ENCODE assay signal across 27 mouse cellular contexts in the genomic region with DNA sequence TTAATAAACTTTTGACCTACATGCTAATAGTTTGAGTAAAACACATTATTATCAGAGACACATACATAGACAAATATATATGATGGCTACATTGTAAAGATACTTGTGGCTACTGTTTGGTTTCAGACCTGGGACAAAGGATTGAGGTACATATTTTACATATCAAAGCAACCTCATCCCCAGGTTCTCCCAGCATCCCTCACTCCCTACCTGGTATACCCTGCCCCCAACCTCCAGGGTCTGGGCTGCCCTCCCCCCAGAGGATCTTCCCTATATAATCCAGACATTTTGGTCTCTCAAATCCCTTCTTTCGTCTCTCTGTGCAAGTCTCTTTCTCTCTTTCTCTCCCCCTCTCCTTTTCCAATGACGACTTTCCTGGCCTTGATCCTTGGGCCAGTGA. TPM values are rescaled to one million over a fixed set of nuclear protein-coding genes. Genes with fewer than 3 reads are reported as not detected.
"Had no signal": no experiment of that assay in that cellular context is flagged by ENCODE, and none has a peak within 500 bp of the region (broad histone marks: within the 10 kb centered on the region; RNA-seq: fewer than 3 reads in every experiment).

No protein-coding gene starts in this region.

- H3K4me2 ChIP-seq: heart, embryonic 12.5 days; hindbrain, embryonic 12.5 days; hindbrain, embryonic 14.5 days; limb, embryonic 13.5 days; limb, embryonic 15.5 days; liver, embryonic 11.5 days had no signal

- H3K9me3 ChIP-seq: heart, embryonic 10.5 days; heart, embryonic 12.5 days; hindbrain, embryonic 10.5 days; hindbrain, embryonic 12.5 days; limb, embryonic 13.5 days; limb, embryonic 15.5 days had no signal

- DNase-seq: gastrocnemius, postnatal 14 days; gastrocnemius, postnatal 36 days; heart, adult 11 months; heart, postnatal 10 days; heart, postnatal 4 days; kidney, adult 11 months; kidney, postnatal 10 days; kidney, postnatal 25 days; kidney, postnatal 4 days; left cerebral cortex, postnatal 4 days had no signal

- H3K9ac ChIP-seq: heart, embryonic 12.5 days; hindbrain, embryonic 12.5 days; hindbrain, embryonic 14.5 days; limb, embryonic 13.5 days; limb, embryonic 15.5 days had no signal

- H3K4me3 ChIP-seq: heart, embryonic 10.5 days; heart, embryonic 12.5 days; hindbrain, embryonic 10.5 days; hindbrain, embryonic 12.5 days; layer of hippocampus, adult 2 months; limb, embryonic 13.5 days; limb, embryonic 15.5 days had no signal

- H3K27me3 ChIP-seq: limb, embryonic 13.5 days; limb, embryonic 15.5 days had no signal

- H3K27ac ChIP-seq: heart, embryonic 10.5 days; hindbrain, embryonic 10.5 days; hindbrain, embryonic 12.5 days; hindbrain, embryonic 14.5 days; layer of hippocampus, adult 2 months; limb, embryonic 13.5 days; limb, embryonic 15.5 days had no signal

- H3K36me3 ChIP-seq: heart, embryonic 10.5 days; heart, embryonic 12.5 days; hindbrain, embryonic 10.5 days; hindbrain, embryonic 12.5 days; limb, embryonic 13.5 days; limb, embryonic 15.5 days had no signal

- ATAC-seq: hindbrain, embryonic 16.5 days had no signal

RNA-seq across cellular contexts. Expression of a gene that starts 0.6 kb away (rescaled TPM):
- polyA plus RNA-seq: hindbrain, embryonic 16.5 days had no signal

RNA-seq across cellular contexts. Expression of a gene that starts 10.2 kb away (rescaled TPM):
- total RNA-seq: heart, postnatal 10 days; heart, postnatal 25 days; heart, postnatal 4 days; left cerebral cortex, postnatal 4 days had no signal
- polyA plus RNA-seq: gonadal fat pad, adult 2 months; heart, embryonic 10.5 days; heart, embryonic 12.5 days; hindbrain, embryonic 10.5 days; hindbrain, embryonic 12.5 days; hindbrain, embryonic 16.5 days; intestine, embryonic 14.5 days; intestine, embryonic 16.5 days; kidney, embryonic 14.5 days; kidney, embryonic 16.5 days; limb, embryonic 11.5 days; limb, embryonic 13.5 days; liver, embryonic 11.5 days had no signal
